Mouse (Mus musculus) intestine, embryonic 14.5 days (tissue): ENCODE measurements at regions not wholly inside any gene's neighbourhood (a gene's known extent, or its start where the extent isn't known, plus 50 kb on each side); places are given as distances from the start of the nearest gene placed in this dataset.

Source experiments
- ATAC-seq: fragments of 200-750 bp; cut with Nextera tagmentation; replicated peaks from 2 replicates; pipeline ENCODE4 v1.8.0; 2017; ENCODE audit warnings: low read depth, moderate number of reproducible peaks, moderate TSS enrichment, moderate library complexity; ENCODE audit not compliant: low FRiP score, low TSS enrichment
- DNase-seq: peaks from one replicate; pipeline ENCODE4 v3.0.0-alpha.2; 2018; ENCODE audit warnings: low spot score
- H3K27ac ChIP-seq: fragments of 300-500 bp; sonication (generic); 2 replicates; pipeline ENCODE4 v1.5.1; 2014; ENCODE audit warnings: low read depth, mild to moderate bottlenecking, control low read depth
- H3K27me3 ChIP-seq: fragments of 300-500 bp; sonication (generic); replicated peaks from 2 replicates; pipeline ENCODE4 v1.6.1; 2014; ENCODE audit warnings: low read length, control low read depth; ENCODE audit not compliant: control insufficient read depth, insufficient read depth
- H3K36me3 ChIP-seq: fragments of 300-500 bp; sonication (generic); 2 replicates; pipeline ENCODE4 v1.6.1; 2014; ENCODE audit warnings: low read length, control low read depth; ENCODE audit not compliant: control insufficient read depth, insufficient read depth
- H3K4me1 ChIP-seq: fragments of 300-500 bp; sonication (generic); replicated peaks from 2 replicates; pipeline ENCODE4 v1.6.1; 2014; ENCODE audit warnings: low read length, control low read depth, mixed read lengths; ENCODE audit not compliant: control insufficient read depth, insufficient read depth
- H3K4me2 ChIP-seq: fragments of 300-500 bp; sonication (generic); 2 replicates; pipeline ENCODE4 v1.6.1; 2014; ENCODE audit warnings: low read length
- H3K4me3 ChIP-seq: fragments of 300-500 bp; sonication (generic); 2 replicates; pipeline ENCODE4 v1.5.1; 2014; ENCODE audit warnings: low read depth, low read length, control low read depth, mixed read lengths
- H3K9ac ChIP-seq: fragments of 300-500 bp; sonication (generic); 2 replicates; pipeline ENCODE4 v1.6.1; 2014; ENCODE audit warnings: mild to moderate bottlenecking, low read length
- H3K9me3 ChIP-seq: fragments of 300-500 bp; sonication (generic); 2 replicates; pipeline ENCODE4 v1.6.1; 2016; ENCODE audit warnings: low read length, control low read depth; ENCODE audit not compliant: control insufficient read depth
- WGBS: fragments of 180-500 bp; shearing (Covaris S2); extraction: QIAGEN DNeasy Blood & Tissue Kit; methylation state at CpG from one replicate; pipeline ENCODE4 v1.1.7; 2014; 5-methylcytosine and 5-hydroxymethylcytosine counted together

- no peaks in the 10 kb centered on the region for H3K4me1 ChIP-seq
- ATAC-seq: no peak
- WGBS: 78% methylated on average over 8 of the region's 8 CpGs
Measured at GRCm38 (mm10) chr4:97509576-97509975, 263.0 kb upstream of the Nfia start.

GRCm38 (mm10) chr4:97505734-97506133, 266.8 kb upstream of the Nfia start:
- Histone ChIP-seq H3K27me3 (no peaks in the 10 kb centered on the region), H3K9ac (no peak overlapping the region), H3K36me3 (no peaks in the 10 kb centered on the region), H3K4me1 (no peaks in the 10 kb centered on the region), H3K4me3 (no peak overlapping the region), H3K4me2 (no peak overlapping the region), H3K27ac (no peak overlapping the region), H3K9me3 (no peaks in the 10 kb centered on the region)
- 45% methylated on average over 1 of the region's 1 CpGs for whole genome bisulfite sequencing
- DNase-seq (no peak), ATAC-seq (no peak)

More at GRCm38 (mm10) chr4:97509576-97509975, 263.0 kb upstream of the Nfia start:
- no peaks in the 10 kb centered on the region for H3K9me3 ChIP-seq
- no peak for DNase-seq
- no peak overlapping the region for H3K9ac ChIP-seq
- H3K27me3 ChIP-seq: no peaks in the 10 kb centered on the region
- H3K36me3 ChIP-seq: no peaks in the 10 kb centered on the region
- H3K4me2 ChIP-seq: no peak overlapping the region
- no peak overlapping the region for H3K27ac ChIP-seq
- H3K4me3 ChIP-seq: no peak overlapping the region

GRCm38 (mm10) chr4:97491248-97491804, 281.2 kb upstream of the Nfia start:
- no peak overlapping the region for H3K4me3 ChIP-seq
- 51% methylated on average over 2 of the region's 2 CpGs for WGBS
- peaks cover 3% of the 10 kb centered on the region; the same call in 1 of the 2 replicates for H3K4me1 ChIP-seq
- H3K9ac ChIP-seq: no peak overlapping the region
- H3K4me2 ChIP-seq: no peak overlapping the region
- ATAC-seq (no peak; the same call in 1 of the 2 replicates), DNase-seq (no peak)
- H3K27ac ChIP-seq: no peak overlapping the region
- H3K9me3 ChIP-seq: no peaks in the 10 kb centered on the region
- no peaks in the 10 kb centered on the region for H3K36me3 ChIP-seq
- H3K27me3 ChIP-seq: no peaks in the 10 kb centered on the region

GRCm38 (mm10) chr4:97486354-97486753, 286.2 kb upstream of the Nfia start:
- 45% methylated on average over 10 of the region's 10 CpGs for WGBS
- peak; percentile 64 for ATAC-seq
- H3K4me2 ChIP-seq: no peak overlapping the region

GRCm38 (mm10) chr4:97485225-97485624, 287.3 kb upstream of the Nfia start:
- WGBS: 75% methylated on average over 3 of the region's 3 CpGs
- no peak for DNase-seq
- H3K36me3 ChIP-seq: no peaks in the 10 kb centered on the region

More at GRCm38 (mm10) chr4:97486354-97486753, 286.2 kb upstream of the Nfia start:
- DNase-seq: no peak
- H3K27ac ChIP-seq: 0 out of 2 replicates have a peak overlapping the region, but pooled peaks have one; percentile 12
- no peaks in the 10 kb centered on the region for H3K36me3 ChIP-seq
- H3K4me3 ChIP-seq: no peak overlapping the region
- no peak overlapping the region for H3K9ac ChIP-seq
- H3K4me1 ChIP-seq: peaks cover 16% of the 10 kb centered on the region
- H3K27me3 ChIP-seq: no peaks in the 10 kb centered on the region
- H3K9me3 ChIP-seq: no peaks in the 10 kb centered on the region

GRCm38 (mm10) chr4:97482701-97483246, 289.8 kb upstream of the Nfia start:
- Histone ChIP-seq H3K9ac (no peak overlapping the region), H3K36me3 (no peaks in the 10 kb centered on the region), H3K27me3 (no peaks in the 10 kb centered on the region), H3K4me1 (peaks cover 16% of the 10 kb centered on the region), H3K9me3 (no peaks in the 10 kb centered on the region), H3K27ac (no peak overlapping the region), H3K4me3 (no peak overlapping the region), H3K4me2 (no peak overlapping the region)
- ATAC-seq (peak; percentile 19; the same call in 1 of the 2 replicates), DNase-seq (no peak)
- WGBS: 38% methylated on average over 10 of the region's 10 CpGs

More at GRCm38 (mm10) chr4:97485225-97485624, 287.3 kb upstream of the Nfia start:
- Histone ChIP-seq H3K4me1 (peaks cover 16% of the 10 kb centered on the region), H3K27me3 (no peaks in the 10 kb centered on the region), H3K9ac (no peak overlapping the region), H3K27ac (no peak overlapping the region), H3K4me3 (no peak overlapping the region), H3K4me2 (no peak overlapping the region), H3K9me3 (no peaks in the 10 kb centered on the region)
- ATAC-seq: no peak

GRCm38 (mm10) chr4:97481836-97482235, 290.7 kb upstream of the Nfia start:
- ATAC-seq (no peak), DNase-seq (no peak)
- Histone ChIP-seq H3K27me3 (no peaks in the 10 kb centered on the region), H3K4me2 (no peak overlapping the region), H3K9me3 (no peaks in the 10 kb centered on the region), H3K4me1 (peaks cover 19% of the 10 kb centered on the region), H3K9ac (no peak overlapping the region), H3K36me3 (no peaks in the 10 kb centered on the region), H3K4me3 (no peak overlapping the region), H3K27ac (no peak overlapping the region)
- 78% methylated on average over 3 of the region's 3 CpGs for WGBS

GRCm38 (mm10) chr4:97476571-97477190, 293.7 kb upstream of the Gm10192 start:
- no peaks in the 10 kb centered on the region for H3K27me3 ChIP-seq
- no peak overlapping the region for H3K4me3 ChIP-seq
- peaks cover 6% of the 10 kb centered on the region; the same call in 1 of the 2 replicates for H3K4me1 ChIP-seq
- no peak overlapping the region for H3K4me2 ChIP-seq
- no peak overlapping the region for H3K9ac ChIP-seq
- peak overlapping the region; percentile 43; the same call in 1 of the 2 replicates for H3K27ac ChIP-seq
- no peaks in the 10 kb centered on the region for H3K9me3 ChIP-seq
- ATAC-seq: peak; percentile 84
- no peak for DNase-seq
- 19% methylated on average over 3 of the region's 3 CpGs for WGBS
- H3K36me3 ChIP-seq: no peaks in the 10 kb centered on the region
